Mouse (Mus musculus) thymus, adult 2 months (tissue): Measurements from ENCODE around the gene Lta.

Source experiments
- CTCF ChIP-seq: fragments of 200-500 bp; IDR thresholded peaks from 2 replicates; pipeline ENCODE4 v1.5.1; 2012; ENCODE audit warnings: mild to moderate bottlenecking, control low read depth, low read length, moderate library complexity, borderline replicate concordance; ENCODE audit not compliant: control insufficient read depth, poor library complexity, insufficient read depth; ENCODE audit errors: extremely low read depth
- POLR2A ChIP-seq: fragments of 200-500 bp; IDR thresholded peaks from 2 replicates; pipeline ENCODE4 v1.6.1; 2012; ENCODE audit warnings: mild to moderate bottlenecking, low read length, control low read depth, moderate library complexity; ENCODE audit not compliant: control insufficient read depth, poor library complexity, insufficient read depth; ENCODE audit errors: extremely low read depth

GRCm38 (mm10) chr17:35180093-35180492 is 25.1 kb downstream of the Lta start:
- no peak for TF ChIP-seq POLR2A
- no peak for TF ChIP-seq CTCF
